ENCODE assay signal across 9 mouse cellular contexts in genomic region chr4:139493227-139494025, GRCm38 (mm10). TPM values are rescaled to one million over a fixed set of nuclear protein-coding genes. Genes with fewer than 3 reads are reported as not detected.
A peak's percentile ranks its signal among the peaks of the same experiment; 100 is the strongest.
DNase-seq lines count a peak whose midpoint lies in the region; ATAC-seq and TF ChIP-seq lines count a peak whose summit lies in the region.
"Had no signal": no experiment of that assay in that cellular context is flagged by ENCODE, and none has a peak within 500 bp of the region (broad histone marks: within the 10 kb centered on the region; RNA-seq: fewer than 3 reads in every experiment).

No protein-coding gene starts in this region.

- 0 out of 2 replicates have a peak overlapping the region, but pooled peaks have one; percentile 14 for H3K27ac ChIP-seq in spleen, adult 2 months (ENCODE audit: insufficient read depth, low read length)

- peaks cover 18% of the 10 kb centered on the region for H3K36me3 ChIP-seq in spleen, adult 2 months (ENCODE audit: control insufficient read depth, insufficient read depth, low read length)

- no peak for TF ChIP-seq POLR2A in spleen, adult 2 months (IDR thresholded peaks at IDR 0.05; ENCODE audit: low read depth, low read length)

- ATAC-seq in neutrophil, adult 5-6 weeks (ENCODE audit: extremely low read depth, insufficient number of reproducible peaks, low FRiP score, poor library complexity, severe bottlenecking) = peak; percentile 83

- no peak for DNase-seq in spleen, adult 2 months (ENCODE audit: low read depth in 1 of 2, low spot score in 2 of 2)
- DNase-seq in spleen, adult 12 weeks (ENCODE audit: low spot score) = no peak
- peak; percentile 77 to 86 for DNase-seq in cerebellum, postnatal 25 days
- peak; percentile 61 to 70 for DNase-seq in kidney, postnatal 36 days
- no peak for DNase-seq in layer of hippocampus, postnatal 14 days (ENCODE audit: low spot score in 2 of 2)
- DNase-seq in urinary bladder, adult 2 months (ENCODE audit: low spot score) = no peak
- no peak for DNase-seq in gastrocnemius, postnatal 4 days (ENCODE audit: low spot score in 2 of 2)
- DNase-seq: layer of hippocampus, adult 9-11 months had no signal

- H3K27me3 ChIP-seq in spleen, adult 2 months (ENCODE audit: control insufficient read depth, insufficient read depth, low read length) = no peaks in the 10 kb centered on the region

- no peak for TF ChIP-seq CTCF in spleen, adult 2 months (IDR thresholded peaks at IDR 0.05; ENCODE audit: extremely low read depth, insufficient read depth, insufficient read length, insufficient replicate concordance)

- H3K4me3 ChIP-seq in spleen, adult 2 months (ENCODE audit: extremely low read depth, insufficient read depth, insufficient read length) = no peak overlapping the region

- 45% methylated on average over 9 of the region's 9 CpGs for WGBS in spleen, adult 2 months

- H3K4me1 ChIP-seq in spleen, adult 2 months (ENCODE audit: control insufficient read depth, insufficient read depth, insufficient read length) = no peaks in the 10 kb centered on the region

RNA-seq across cellular contexts. Expression of gene Iffo2, which starts 36.9 kb away (rescaled TPM):
- polyA plus RNA-seq in spleen, adult 2 months (2012; rRNA removed) = 3.5 and 4.1 TPM in 2 replicates
- 3.6 and 3.7 TPM in 2 replicates for total RNA-seq in neutrophil, adult 5-6 weeks (2017)
- total RNA-seq in layer of hippocampus, postnatal 14 days (2021) = 10 to 100 TPM; 17.5 to 17.8 TPM
- polyA plus RNA-seq in urinary bladder, adult 2 months (2012; rRNA removed) = 7.7 and 9.8 TPM in 2 replicates
- 10 to 100 TPM; 11.5 to 11.8 TPM for total RNA-seq in gastrocnemius, postnatal 4 days (2021)

Comparison
In these comparisons a context has a peak if more than half of its experiments do, and no peak if none do; other contexts are left out.
1. DNase-seq: peak in cerebellum, postnatal 25 days (2 of 2) and kidney, postnatal 36 days (2 of 2); none in spleen, adult 2 months (0 of 2), spleen, adult 12 weeks (single experiment), layer of hippocampus, postnatal 14 days (0 of 2), urinary bladder, adult 2 months (single experiment) and gastrocnemius, postnatal 4 days (0 of 2).